Mouse (Mus musculus): ENCODE measurements around the gene Gpr137. TPM values are rescaled to one million over a fixed set of nuclear protein-coding genes. Genes with fewer than 3 reads are reported as not detected.
"Not testable (repeated sequence)": the region's sequence is repeated elsewhere in the genome, so short reads cannot be mapped to it uniquely, and the experiment has no call there.

Gene Gpr137
- polyA plus RNA-seq, 1 experiment from 2014 or later: 20.0 TPM

DNA sequence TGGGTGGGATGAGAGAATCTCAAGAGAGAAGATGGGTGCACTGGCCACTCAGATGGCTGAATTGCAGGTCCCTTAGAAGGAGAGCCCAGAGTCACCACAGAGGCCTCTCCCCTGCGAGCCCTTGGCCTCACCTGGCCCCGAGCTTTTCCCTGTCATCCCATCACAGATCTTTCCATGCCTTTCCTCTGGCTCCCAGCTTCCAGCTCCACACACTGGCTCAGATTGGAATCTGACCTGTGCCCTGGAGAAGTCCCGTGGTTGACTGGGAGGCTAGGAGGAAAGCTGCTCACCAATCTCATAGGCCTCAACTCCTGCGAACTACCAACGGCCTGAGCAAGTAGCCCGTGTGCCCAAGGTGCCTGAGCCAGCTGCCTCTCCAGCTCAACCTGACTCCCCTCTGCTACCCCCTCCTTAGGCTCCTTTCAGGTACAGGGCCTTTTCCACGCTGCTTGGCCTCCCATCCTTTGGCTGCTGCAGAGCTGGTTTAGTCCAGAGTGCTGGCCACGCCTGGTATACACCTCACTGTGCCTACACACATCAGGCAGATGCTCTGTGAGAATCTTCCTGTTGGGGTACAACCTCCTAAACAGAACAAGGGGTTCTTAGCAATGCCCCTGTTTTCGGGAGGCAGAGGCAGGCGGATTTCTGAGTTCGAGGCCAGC lies 36.7 kb downstream of the Gpr137 start:
- Histone ChIP-seq H3K36me3 (ENCODE audit: control insufficient read depth, insufficient read depth) (peaks cover 26% of the 10 kb centered on the region; the same call in 1 of the 2 replicates), H3K27me3 (replicated peaks; ENCODE audit: control insufficient read depth, insufficient read depth, low read length) (no peaks in the 10 kb centered on the region), H3K4me3 (ENCODE audit: low read depth, low read length) (no peak overlapping the region), H3K9ac (ENCODE audit: low read depth, low read length) (no peak overlapping the region), H3K4me2 (replicated peaks; ENCODE audit: low read depth) (no peak overlapping the region), H3K9me3 (ENCODE audit: control insufficient read depth) (no peaks in the 10 kb centered on the region), H3K27ac (ENCODE audit: low read depth, low read length) (peak overlapping the region; percentile 64), H3K4me1 (replicated peaks; ENCODE audit: control insufficient read depth, insufficient read depth, low read length) (peaks cover 4% of the 10 kb centered on the region; the same call in 1 of the 2 replicates)
- ATAC-seq: no peak
- 87% methylated on average over 11 of the region's 11 CpGs for WGBS
- no peak for TF ChIP-seq CTCF (IDR thresholded peaks at IDR 0.05; ENCODE audit: low read depth)

GRCm38 (mm10) chr19:6904846-6905245 lies 37.4 kb downstream of the Gpr137 start:
- 60% methylated on average over 2 of the region's 2 CpGs for WGBS
- Histone ChIP-seq H3K4me1 (replicated peaks; ENCODE audit: control insufficient read depth, insufficient read depth, low read length) (peaks cover 4% of the 10 kb centered on the region; the same call in 1 of the 2 replicates), H3K4me3 (ENCODE audit: low read depth, low read length) (no peak overlapping the region), H3K27me3 (replicated peaks; ENCODE audit: control insufficient read depth, insufficient read depth, low read length) (no peaks in the 10 kb centered on the region), H3K27ac (ENCODE audit: low read depth, low read length) (peak overlapping the region; percentile 64), H3K9ac (ENCODE audit: low read depth, low read length) (no peak overlapping the region), H3K4me2 (replicated peaks; ENCODE audit: low read depth) (no peak overlapping the region), H3K9me3 (ENCODE audit: control insufficient read depth) (no peaks in the 10 kb centered on the region), H3K36me3 (ENCODE audit: control insufficient read depth, insufficient read depth) (peaks cover 26% of the 10 kb centered on the region; the same call in 1 of the 2 replicates)
- TF ChIP-seq CTCF (IDR thresholded peaks at IDR 0.05; ENCODE audit: low read depth): no peak
- ATAC-seq: no peak

- H3K27me3 ChIP-seq (replicated peaks; ENCODE audit: control insufficient read depth, insufficient read depth, low read length): no peaks in the 10 kb centered on the region
- H3K36me3 ChIP-seq (ENCODE audit: control insufficient read depth, insufficient read depth): peaks cover 26% of the 10 kb centered on the region; the same call in 1 of the 2 replicates
- H3K9me3 ChIP-seq (ENCODE audit: control insufficient read depth): no peaks in the 10 kb centered on the region
- TF ChIP-seq CTCF (IDR thresholded peaks at IDR 0.05; ENCODE audit: low read depth): no peak
- H3K27ac ChIP-seq (ENCODE audit: low read depth, low read length): no peak overlapping the region
- no peak for ATAC-seq
- WGBS: 96% methylated on average over 1 of the region's 1 CpGs
- H3K4me1 ChIP-seq (replicated peaks; ENCODE audit: control insufficient read depth, insufficient read depth, low read length): peaks cover 3% of the 10 kb centered on the region; the same call in 1 of the 2 replicates
- H3K4me3 ChIP-seq (ENCODE audit: low read depth, low read length): no peak overlapping the region
- H3K9ac ChIP-seq (ENCODE audit: low read depth, low read length): no peak overlapping the region
- no peak overlapping the region for H3K4me2 ChIP-seq (replicated peaks; ENCODE audit: low read depth)
These were observed 39.2 kb downstream of the Gpr137 start for GRCm38 (mm10) chr19:6903031-6903430.

GRCm38 (mm10) chr19:6899641-6900040 lies 42.6 kb downstream of the Gpr137 start:
- H3K9me3 ChIP-seq (ENCODE audit: control insufficient read depth): no peaks in the 10 kb centered on the region
- 45% methylated on average over 4 of the region's 4 CpGs for WGBS
- no peak overlapping the region for H3K4me2 ChIP-seq (replicated peaks; ENCODE audit: low read depth)
- no peak overlapping the region for H3K4me3 ChIP-seq (ENCODE audit: low read depth, low read length)
- no peak overlapping the region for H3K9ac ChIP-seq (ENCODE audit: low read depth, low read length)
- TF ChIP-seq CTCF (IDR thresholded peaks at IDR 0.05; ENCODE audit: low read depth): no peak
- H3K4me1 ChIP-seq (replicated peaks; ENCODE audit: control insufficient read depth, insufficient read depth, low read length): no peaks in the 10 kb centered on the region
- peaks cover 2% of the 10 kb centered on the region; the same call in 1 of the 2 replicates for H3K36me3 ChIP-seq (ENCODE audit: control insufficient read depth, insufficient read depth)
- H3K27ac ChIP-seq (ENCODE audit: low read depth, low read length): peak overlapping the region; percentile 35; the same call in 1 of the 2 replicates
- ATAC-seq: peak; percentile 63; the same call in 1 of the 2 replicates
- H3K27me3 ChIP-seq (replicated peaks; ENCODE audit: control insufficient read depth, insufficient read depth, low read length): no peaks in the 10 kb centered on the region

- H3K27me3 ChIP-seq (replicated peaks; ENCODE audit: control insufficient read depth, insufficient read depth, low read length); ATAC-seq; H3K27ac ChIP-seq (ENCODE audit: low read depth, low read length); H3K9me3 ChIP-seq (ENCODE audit: control insufficient read depth); H3K4me3 ChIP-seq (ENCODE audit: low read depth, low read length); H3K4me1 ChIP-seq (replicated peaks; ENCODE audit: control insufficient read depth, insufficient read depth, low read length); H3K9ac ChIP-seq (ENCODE audit: low read depth, low read length); H3K36me3 ChIP-seq (ENCODE audit: control insufficient read depth, insufficient read depth): not testable (repeated sequence)
- H3K4me2 ChIP-seq (replicated peaks; ENCODE audit: low read depth): peak overlapping the region; percentile 17
- 76% methylated on average over 18 of the region's 18 CpGs for WGBS
These were observed 46.5 kb downstream of the Gpr137 start for GRCm38 (mm10) chr19:6895608-6896305.

- WGBS: 90% methylated on average over 14 of the region's 14 CpGs
- H3K9ac ChIP-seq (ENCODE audit: low read depth, low read length): no peak overlapping the region
- H3K4me3 ChIP-seq (ENCODE audit: low read depth, low read length): no peak overlapping the region
- ATAC-seq: 0 out of 2 replicates have a peak, but pooled peaks have one; percentile 16
- no peaks in the 10 kb centered on the region for H3K4me1 ChIP-seq (replicated peaks; ENCODE audit: control insufficient read depth, insufficient read depth, low read length)
- no peak for TF ChIP-seq CTCF (IDR thresholded peaks at IDR 0.05; ENCODE audit: low read depth)
- no peaks in the 10 kb centered on the region for H3K36me3 ChIP-seq (ENCODE audit: control insufficient read depth, insufficient read depth)
- no peak overlapping the region for H3K27ac ChIP-seq (ENCODE audit: low read depth, low read length)
- H3K4me2 ChIP-seq (replicated peaks; ENCODE audit: low read depth): no peak overlapping the region
- H3K27me3 ChIP-seq (replicated peaks; ENCODE audit: control insufficient read depth, insufficient read depth, low read length): no peaks in the 10 kb centered on the region
- no peaks in the 10 kb centered on the region for H3K9me3 ChIP-seq (ENCODE audit: control insufficient read depth)
These were observed 48.4 kb downstream of the Gpr137 start for GRCm38 (mm10) chr19:6893731-6894451.
